Mouse (Mus musculus): ENCODE data around the gene Zfp429. TPM values are rescaled to one million over a fixed set of nuclear protein-coding genes. Genes with fewer than 3 reads are reported as not detected.
"Not testable (repeated sequence)": the region's sequence is repeated elsewhere in the genome, so short reads cannot be mapped to it uniquely, and the experiment has no call there.

Gene Zfp429
- polyA plus RNA-seq (2015; fragmentation: Nextera tagmentation; extraction: Ambion mirVana): 1.7 and 1.9 TPM in 2 replicates

- H3K36me3 ChIP-seq; H3K4me1 ChIP-seq (replicated peaks); H3K27me3 ChIP-seq; H3K27ac ChIP-seq; DNase-seq; H3K9me3 ChIP-seq (replicated peaks): not testable (repeated sequence)
- peak within 1 kb of the TSS; percentile 64 for H3K4me3 ChIP-seq (replicated peaks)
- H3K4me2 ChIP-seq: peak within 1 kb of the TSS; percentile 69
- peak within 1 kb of the TSS; percentile 70 for H3K9ac ChIP-seq
- peak; percentile 91 for ATAC-seq (ENCODE audit: low read depth)
- WGBS (ENCODE audit: insufficient replicate concordance): 6% methylated on average over 16 of the region's 16 CpGs
These were observed at the start of gene Zfp429 for GRCm38 (mm10) chr13:67399183-67399903. TSS of gene Zfp429 (minus strand) at chr13:67399819.

DNA sequence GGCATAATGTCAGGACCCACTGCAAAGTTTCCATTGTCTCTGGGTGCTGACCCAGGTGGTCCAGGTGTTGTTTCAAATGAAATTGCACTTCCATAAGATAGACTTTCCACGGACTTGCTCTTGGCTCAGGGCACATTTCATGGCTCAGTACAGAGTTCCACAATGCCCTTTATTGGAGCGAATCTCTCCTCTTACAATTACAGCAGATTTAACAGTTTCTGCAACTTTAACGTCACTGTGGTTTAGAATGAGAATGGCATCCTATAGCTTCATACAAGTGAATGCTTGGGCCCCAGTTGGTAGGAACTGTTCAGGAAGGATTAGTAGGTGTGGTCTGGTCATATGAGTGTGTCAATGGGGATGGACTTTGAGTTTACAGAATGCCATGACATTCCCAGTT lies 37.5 kb upstream of the Zfp429 start:
- not testable (repeated sequence) for H3K36me3 ChIP-seq; H3K4me3 ChIP-seq (replicated peaks); H3K9me3 ChIP-seq (replicated peaks); ATAC-seq (ENCODE audit: low read depth); H3K4me1 ChIP-seq (replicated peaks); H3K27ac ChIP-seq; H3K4me2 ChIP-seq; H3K9ac ChIP-seq; H3K27me3 ChIP-seq; DNase-seq
- WGBS (ENCODE audit: insufficient replicate concordance): 74% methylated on average over 1 of the region's 3 CpGs

DNA sequence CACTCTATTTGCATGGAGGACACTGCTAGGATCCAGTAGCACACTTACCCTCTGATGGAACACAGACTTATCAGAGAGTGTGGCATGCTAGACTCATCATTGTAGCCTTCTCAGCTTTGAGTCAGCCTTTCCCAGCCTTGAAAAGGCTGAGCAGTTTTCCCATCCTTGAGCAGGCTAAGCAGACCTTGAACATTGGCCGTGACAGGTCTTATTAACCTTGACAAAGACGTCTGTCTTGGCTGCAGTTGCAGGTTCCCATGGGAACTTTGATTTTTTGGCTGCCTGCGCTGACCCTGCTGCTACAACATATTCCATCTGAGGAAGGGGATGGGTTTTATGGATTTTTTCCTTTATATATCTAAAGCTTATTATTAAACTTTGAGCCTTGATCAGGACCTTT lies 28.5 kb upstream of the Zfp429 start:
- Histone ChIP-seq H3K4me3 (replicated peaks) (no peak overlapping the region), H3K27ac (no peak overlapping the region), H3K4me1 (replicated peaks) (no peaks in the 10 kb centered on the region), H3K36me3 (no peaks in the 10 kb centered on the region), H3K9ac (no peak overlapping the region), H3K27me3 (no peaks in the 10 kb centered on the region), H3K9me3 (replicated peaks) (no peaks in the 10 kb centered on the region), H3K4me2 (no peak overlapping the region)
- ATAC-seq (ENCODE audit: low read depth) (no peak), DNase-seq (no peak)
- WGBS (ENCODE audit: insufficient replicate concordance): 65% methylated on average over 3 of the region's 3 CpGs

DNA sequence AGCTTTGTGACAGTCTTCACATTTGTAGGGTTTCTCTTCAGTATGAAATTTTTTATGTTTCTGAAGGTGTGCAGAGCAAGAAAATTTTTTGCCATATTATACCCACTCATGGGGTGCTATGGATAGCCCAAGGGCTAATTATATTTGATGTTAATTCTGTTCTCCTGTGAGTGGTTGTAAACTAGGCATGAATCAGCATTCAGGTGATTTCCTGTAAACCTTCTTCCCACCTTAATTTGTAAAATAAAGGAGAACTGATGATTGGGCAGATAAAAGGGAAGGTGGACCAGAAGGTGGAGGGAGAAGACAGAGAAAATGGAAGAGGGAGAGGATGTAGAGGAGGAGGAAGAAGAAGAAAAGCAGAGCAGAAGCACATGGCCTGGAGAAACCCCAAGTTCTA lies 26.1 kb upstream of the Zfp429 start:
- not testable (repeated sequence) for H3K27me3 ChIP-seq; H3K4me1 ChIP-seq (replicated peaks); H3K4me2 ChIP-seq; DNase-seq; ATAC-seq (ENCODE audit: low read depth); H3K4me3 ChIP-seq (replicated peaks); H3K36me3 ChIP-seq; H3K9me3 ChIP-seq (replicated peaks); H3K27ac ChIP-seq; H3K9ac ChIP-seq

GRCm38 (mm10) chr13:67422532-67422931 lies 22.9 kb upstream of the Zfp429 start:
- H3K4me1 ChIP-seq (replicated peaks); H3K36me3 ChIP-seq; H3K27ac ChIP-seq; H3K4me2 ChIP-seq; DNase-seq; H3K9ac ChIP-seq; ATAC-seq (ENCODE audit: low read depth); H3K27me3 ChIP-seq; H3K4me3 ChIP-seq (replicated peaks); H3K9me3 ChIP-seq (replicated peaks): not testable (repeated sequence)
- WGBS (ENCODE audit: insufficient replicate concordance): 71% methylated on average over 2 of the region's 2 CpGs

DNA sequence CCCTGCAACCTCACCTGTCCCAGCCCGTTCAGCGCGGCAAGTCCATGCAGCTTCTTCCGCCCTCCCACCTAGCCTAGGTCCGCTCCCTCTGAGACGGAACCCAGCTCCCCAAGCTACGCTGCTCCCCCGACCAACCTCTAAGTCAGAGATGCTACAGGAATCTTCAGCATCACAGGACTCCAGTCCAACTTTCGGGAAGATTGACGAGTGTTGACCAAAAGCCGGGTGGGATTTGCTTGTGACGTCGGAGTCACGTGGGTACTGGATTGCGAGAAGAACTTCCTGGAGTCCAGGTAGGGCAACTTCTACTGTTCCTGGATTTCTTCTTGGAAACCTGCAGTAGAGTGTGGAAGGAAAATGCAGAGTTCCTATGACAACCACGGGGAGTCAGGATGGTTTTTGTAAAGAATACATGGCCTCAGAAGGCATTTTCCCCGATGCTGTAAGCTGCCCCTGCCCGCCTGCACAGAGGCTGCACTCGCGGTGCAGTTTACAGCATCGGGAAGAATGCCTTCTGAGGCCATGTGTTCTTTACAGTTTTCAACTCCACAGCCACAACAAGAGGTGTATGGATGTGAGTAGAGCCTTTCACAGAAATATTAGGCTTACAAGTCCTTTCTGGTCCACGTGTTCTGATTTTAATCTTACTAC lies 21.7 kb upstream of the Zfp429 start, which contains the start of gene Zfp459:
Zfp459 (minus strand) TSS at position 212 of the 651 bp plus-strand sequence.
- no peak within 1 kb of the TSS for H3K27ac ChIP-seq
- H3K9ac ChIP-seq: peak within 1 kb of the TSS; percentile 58
- H3K9me3 ChIP-seq (replicated peaks): no peaks in the 10 kb centered on the region
- H3K27me3 ChIP-seq: no peaks in the 10 kb centered on the region
- H3K4me3 ChIP-seq (replicated peaks): peak within 1 kb of the TSS; percentile 63
- peak within 1 kb of the TSS; percentile 75 for H3K4me2 ChIP-seq
- 2% methylated on average over 22 of the region's 22 CpGs for WGBS (ENCODE audit: insufficient replicate concordance)
- no peaks in the 10 kb centered on the region for H3K36me3 ChIP-seq
- peaks cover 9% of the 10 kb centered on the region for H3K4me1 ChIP-seq (replicated peaks)
- ATAC-seq (ENCODE audit: low read depth): peak; percentile 76
- DNase-seq: peak; percentile 27

- H3K4me2 ChIP-seq: peak overlapping the region; percentile 75
- ATAC-seq (ENCODE audit: low read depth): no peak; the same call in 1 of the 2 replicates
- H3K27ac ChIP-seq: no peak overlapping the region
- H3K9ac ChIP-seq: peak overlapping the region; percentile 58
- WGBS (ENCODE audit: insufficient replicate concordance): 34% methylated on average over 11 of the region's 11 CpGs
- H3K4me1 ChIP-seq (replicated peaks): peaks cover 9% of the 10 kb centered on the region
- H3K9me3 ChIP-seq (replicated peaks): no peaks in the 10 kb centered on the region
- DNase-seq: no peak
- no peaks in the 10 kb centered on the region for H3K36me3 ChIP-seq
- H3K4me3 ChIP-seq (replicated peaks): peak overlapping the region; percentile 63
- no peaks in the 10 kb centered on the region for H3K27me3 ChIP-seq
These were observed 21.1 kb upstream of the Zfp429 start for GRCm38 (mm10) chr13:67420558-67421206.

DNA sequence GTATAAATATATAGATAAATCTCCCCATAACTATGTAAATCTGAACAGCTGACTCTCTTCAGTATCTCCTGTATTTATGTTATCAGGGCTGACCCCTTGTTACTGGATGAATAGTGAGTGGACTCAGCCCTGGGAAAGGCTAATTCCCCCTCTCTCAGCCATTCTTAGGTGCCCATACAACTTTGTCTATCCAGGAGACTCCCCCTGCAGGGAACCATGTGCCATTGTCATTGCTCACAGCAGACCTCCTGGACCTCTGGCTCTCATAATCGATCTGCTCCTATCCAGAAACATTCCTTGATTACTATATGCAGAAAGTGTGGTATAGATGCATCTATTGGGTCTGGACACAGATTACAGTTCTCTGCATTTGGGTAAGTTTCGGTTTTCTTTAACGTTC lies 17.2 kb upstream of the Zfp429 start:
- Histone ChIP-seq H3K4me1 (replicated peaks) (peaks cover 9% of the 10 kb centered on the region), H3K27me3 (no peaks in the 10 kb centered on the region), H3K9ac (no peak overlapping the region), H3K4me3 (replicated peaks) (no peak overlapping the region), H3K36me3 (no peaks in the 10 kb centered on the region), H3K27ac (no peak overlapping the region), H3K4me2 (no peak overlapping the region), H3K9me3 (replicated peaks) (no peaks in the 10 kb centered on the region)
- no peak for ATAC-seq (ENCODE audit: low read depth)
- 77% methylated on average over 3 of the region's 3 CpGs for WGBS (ENCODE audit: insufficient replicate concordance)
- no peak for DNase-seq

- no peak overlapping the region for H3K27ac ChIP-seq
- no peaks in the 10 kb centered on the region for H3K27me3 ChIP-seq
- H3K9me3 ChIP-seq (replicated peaks): no peaks in the 10 kb centered on the region
- H3K36me3 ChIP-seq: no peaks in the 10 kb centered on the region
- no peak overlapping the region for H3K4me2 ChIP-seq
- 76% methylated on average over 6 of the region's 6 CpGs for WGBS (ENCODE audit: insufficient replicate concordance)
- no peak overlapping the region for H3K9ac ChIP-seq
- ATAC-seq (ENCODE audit: low read depth) (no peak), DNase-seq (no peak)
- no peak overlapping the region for H3K4me3 ChIP-seq (replicated peaks)
- peaks cover 5% of the 10 kb centered on the region for H3K4me1 ChIP-seq (replicated peaks)
These were observed 16.1 kb upstream of the Zfp429 start for GRCm38 (mm10) chr13:67415759-67416158.

GRCm38 (mm10) chr13:67413634-67414033 lies 14.0 kb upstream of the Zfp429 start:
- not testable (repeated sequence) for ATAC-seq (ENCODE audit: low read depth); H3K27me3 ChIP-seq; H3K36me3 ChIP-seq; DNase-seq; H3K9ac ChIP-seq; H3K4me2 ChIP-seq; H3K9me3 ChIP-seq (replicated peaks); H3K4me1 ChIP-seq (replicated peaks); H3K27ac ChIP-seq; H3K4me3 ChIP-seq (replicated peaks)
- 67% methylated on average over 3 of the region's 3 CpGs for WGBS (ENCODE audit: insufficient replicate concordance)

DNA sequence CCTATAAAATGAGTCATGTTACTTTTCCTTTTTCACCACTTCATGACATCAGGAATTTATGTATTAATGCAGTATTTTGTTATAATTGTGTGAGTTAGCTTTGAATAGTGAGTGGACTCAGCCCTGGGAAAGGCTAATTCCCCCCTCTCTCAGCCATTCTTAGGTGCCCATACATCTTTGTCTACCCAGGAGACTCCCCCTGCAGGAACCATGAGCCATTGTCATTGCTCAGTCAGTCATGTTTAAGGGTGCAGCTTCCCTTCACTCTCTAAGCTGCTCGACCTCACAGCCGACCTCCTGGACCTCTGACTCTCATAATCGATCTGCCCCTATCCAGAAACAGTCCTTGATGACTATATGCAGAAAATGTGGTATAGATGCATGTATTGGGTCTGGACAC lies 23.4 kb downstream of the Zfp429 start:
- 54% methylated on average over 3 of the region's 3 CpGs for WGBS (ENCODE audit: insufficient replicate concordance)
- not testable (repeated sequence) for H3K4me2 ChIP-seq; H3K27me3 ChIP-seq; H3K27ac ChIP-seq; DNase-seq; H3K4me3 ChIP-seq (replicated peaks); H3K36me3 ChIP-seq; H3K9ac ChIP-seq; H3K9me3 ChIP-seq (replicated peaks); ATAC-seq (ENCODE audit: low read depth); H3K4me1 ChIP-seq (replicated peaks)
